Mouse (Mus musculus): ENCODE data around the gene Trmo. TPM values are rescaled to one million over a fixed set of nuclear protein-coding genes. Genes with fewer than 3 reads are reported as not detected.

Gene Trmo
- polyA plus RNA-seq, 2 experiments = 8.2 to 16.1 TPM

DNA sequence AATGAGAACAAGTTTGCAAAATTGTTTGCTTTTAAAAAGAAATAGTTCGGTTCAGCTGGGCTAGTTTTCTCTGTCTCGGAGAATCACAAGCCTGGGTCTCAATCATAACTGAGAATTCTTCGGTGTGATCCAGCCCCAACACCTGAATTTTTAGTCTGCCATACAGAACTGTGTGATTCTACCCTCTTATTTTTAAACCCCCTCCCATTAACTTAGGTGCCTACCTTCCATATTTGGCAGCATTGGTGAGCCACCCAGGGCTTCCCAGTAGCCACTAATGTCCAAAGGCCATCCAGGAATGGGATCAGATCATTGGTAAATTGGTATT lies 43.5 kb downstream of the Trmo start:
- ATAC-seq (ENCODE audit: insufficient read depth) (no peak), DNase-seq (ENCODE audit: low read depth in 3 of 3, low spot score in 3 of 3) (no peak)
- Histone ChIP-seq H3K27me3 (ENCODE audit: control insufficient read depth, insufficient read depth, low read length) (peaks cover 99% of the 10 kb centered on the region), H3K27ac (no peak overlapping the region), H3K4me2 (ENCODE audit: low read depth) (no peak overlapping the region), H3K4me3 (ENCODE audit: insufficient read depth in 1 of 2, low read depth in 2 of 2, low read length in 2 of 2) (no peak overlapping the region), H3K36me3 (replicated peaks; ENCODE audit: control insufficient read depth, insufficient read depth, low read depth) (no peaks in the 10 kb centered on the region), H3K9ac (replicated peaks) (no peak overlapping the region), H3K4me1 (replicated peaks; ENCODE audit: control insufficient read depth in 2 of 2, insufficient read depth in 2 of 2, low read length in 1 of 2) (no peaks in the 10 kb centered on the region), H3K9me3 (ENCODE audit: control insufficient read depth, low read length) (no peaks in the 10 kb centered on the region)
- TF ChIP-seq CTCF (IDR thresholded peaks at IDR 0.05; ENCODE audit: low read depth) = no peak
- TF ChIP-seq EP300 (IDR thresholded peaks at IDR 0.05; ENCODE audit: low read depth) = no peak
- 24% methylated on average over 3 of the region's 3 CpGs for WGBS (ENCODE audit: insufficient replicate concordance)

DNA sequence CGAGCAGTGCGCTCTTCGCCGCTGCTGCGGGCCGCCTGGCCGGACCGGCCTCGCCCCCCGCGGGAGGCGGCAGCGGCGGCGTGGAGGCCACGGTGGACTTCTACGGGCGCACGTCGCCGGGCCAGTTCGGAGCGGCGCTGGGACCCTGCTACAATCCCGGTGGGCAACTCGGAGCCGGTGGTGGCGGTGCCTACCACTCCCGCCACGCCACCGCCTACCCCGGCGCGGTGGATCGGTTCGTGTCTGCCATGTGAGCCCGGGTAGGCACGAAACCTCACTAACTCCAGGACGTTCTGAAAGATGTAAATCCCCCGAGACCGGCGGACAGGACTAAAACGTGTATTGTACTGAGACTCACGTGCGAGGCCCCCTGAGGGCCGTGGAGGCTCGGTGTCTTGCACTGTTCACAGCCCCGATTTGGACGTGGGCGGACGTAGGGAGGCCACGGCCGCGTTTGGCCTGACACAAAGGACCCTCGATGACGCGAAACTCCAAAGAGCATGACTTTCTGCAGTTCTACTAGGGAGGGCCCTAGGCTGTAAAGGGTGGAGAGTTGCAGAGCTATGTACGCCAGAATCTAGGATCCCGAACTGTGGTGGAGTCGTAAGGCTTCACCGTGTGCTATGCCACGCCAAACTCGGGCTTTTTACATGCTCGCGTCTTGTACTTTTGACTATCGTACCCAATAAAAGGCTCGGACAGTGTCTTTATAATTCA lies 44.0 kb downstream of the Trmo start:
- H3K4me2 ChIP-seq (ENCODE audit: low read depth) = no peak overlapping the region
- no peak overlapping the region for H3K9ac ChIP-seq (replicated peaks)
- H3K27ac ChIP-seq = no peak overlapping the region
- H3K27me3 ChIP-seq (ENCODE audit: control insufficient read depth, insufficient read depth, low read length) = peaks cover 100% of the 10 kb centered on the region
- 5% methylated on average over 66 of the region's 67 CpGs for WGBS (ENCODE audit: insufficient replicate concordance)
- DNase-seq (ENCODE audit: low read depth in 3 of 3, low spot score in 3 of 3) (no peak), ATAC-seq (ENCODE audit: insufficient read depth) (no peak)
- no peak for TF ChIP-seq EP300 (IDR thresholded peaks at IDR 0.05; ENCODE audit: low read depth)
- TF ChIP-seq CTCF (IDR thresholded peaks at IDR 0.05; ENCODE audit: low read depth) = no peak
- H3K4me3 ChIP-seq (ENCODE audit: insufficient read depth in 1 of 2, low read depth in 2 of 2, low read length in 2 of 2) = no peak overlapping the region
- H3K4me1 ChIP-seq (replicated peaks; ENCODE audit: control insufficient read depth in 2 of 2, insufficient read depth in 2 of 2, low read length in 1 of 2) = no peaks in the 10 kb centered on the region
- H3K9me3 ChIP-seq (ENCODE audit: control insufficient read depth, low read length) = no peaks in the 10 kb centered on the region
- H3K36me3 ChIP-seq (replicated peaks; ENCODE audit: control insufficient read depth, insufficient read depth, low read depth) = no peaks in the 10 kb centered on the region

DNA sequence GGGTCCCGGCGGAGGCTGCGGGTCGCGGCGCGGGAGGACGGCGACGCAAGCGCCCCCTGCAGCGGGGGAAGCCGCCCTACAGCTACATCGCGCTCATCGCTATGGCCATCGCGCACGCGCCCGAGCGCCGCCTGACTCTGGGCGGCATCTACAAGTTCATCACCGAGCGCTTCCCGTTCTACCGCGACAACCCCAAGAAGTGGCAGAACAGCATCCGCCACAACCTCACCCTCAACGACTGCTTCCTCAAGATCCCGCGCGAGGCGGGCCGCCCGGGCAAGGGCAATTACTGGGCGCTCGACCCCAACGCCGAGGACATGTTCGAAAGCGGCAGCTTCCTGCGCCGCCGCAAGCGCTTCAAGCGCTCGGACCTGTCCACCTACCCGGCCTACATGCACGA lies 44.9 kb downstream of the Trmo start:
- H3K4me1 ChIP-seq (replicated peaks; ENCODE audit: control insufficient read depth in 2 of 2, insufficient read depth in 2 of 2, low read length in 1 of 2) = no peaks in the 10 kb centered on the region
- no peak overlapping the region for H3K27ac ChIP-seq
- DNase-seq (ENCODE audit: low read depth in 3 of 3, low spot score in 3 of 3) (peak in 1 of 3 experiments; percentile 9), ATAC-seq (ENCODE audit: insufficient read depth) (no peak)
- WGBS (ENCODE audit: insufficient replicate concordance) = under 1% methylated on average over 50 of the region's 51 CpGs
- H3K27me3 ChIP-seq (ENCODE audit: control insufficient read depth, insufficient read depth, low read length) = peaks cover 100% of the 10 kb centered on the region
- no peak for TF ChIP-seq CTCF (IDR thresholded peaks at IDR 0.05; ENCODE audit: low read depth)
- no peak for TF ChIP-seq EP300 (IDR thresholded peaks at IDR 0.05; ENCODE audit: low read depth)
- no peak overlapping the region for H3K9ac ChIP-seq (replicated peaks)
- H3K4me2 ChIP-seq (ENCODE audit: low read depth) = peak overlapping the region; percentile 36
- no peaks in the 10 kb centered on the region for H3K9me3 ChIP-seq (ENCODE audit: control insufficient read depth, low read length)
- H3K36me3 ChIP-seq (replicated peaks; ENCODE audit: control insufficient read depth, insufficient read depth, low read depth) = no peaks in the 10 kb centered on the region
- H3K4me3 ChIP-seq (ENCODE audit: insufficient read depth in 1 of 2, low read depth in 2 of 2, low read length in 2 of 2) = peak overlapping the region in 1 of 2 experiments; percentile 28; a peak in 2 of 4 replicates

DNA sequence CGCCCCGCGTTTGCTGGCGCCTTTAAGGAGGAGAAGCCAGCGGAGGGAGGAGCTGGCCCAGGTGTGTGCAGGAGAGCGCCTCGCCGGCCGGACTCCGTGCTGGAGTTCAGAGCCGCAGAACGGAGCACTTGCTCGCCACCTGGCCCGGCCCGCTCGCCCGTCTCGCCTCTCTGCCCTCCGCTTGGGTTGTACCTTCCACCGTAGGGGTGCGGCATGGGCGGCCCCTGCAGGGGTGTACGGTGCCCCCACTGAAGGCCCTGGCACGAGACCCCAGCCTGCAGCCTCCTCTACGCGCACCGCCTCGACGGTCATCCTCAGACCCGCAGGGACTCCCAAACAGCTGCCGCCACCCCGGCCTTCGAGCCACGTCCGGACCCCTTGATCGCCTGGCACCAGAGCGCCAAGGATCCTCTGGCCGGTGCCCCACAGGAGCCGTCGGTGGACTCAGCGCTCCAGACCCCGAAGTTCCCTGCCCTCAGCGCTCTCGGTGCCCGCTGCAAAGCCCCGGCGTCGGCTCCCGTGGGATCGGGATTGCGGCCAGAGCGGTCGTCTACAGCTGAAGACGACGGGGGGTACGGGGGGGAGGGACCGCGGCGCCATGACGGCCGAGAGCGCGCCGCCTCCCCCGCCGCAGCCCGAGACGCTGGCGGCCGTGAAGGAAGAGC lies 45.5 kb downstream of the Trmo start, which contains the start of gene Foxe1:
Foxe1 (plus strand) TSS at position 14 of the 665 bp plus-strand sequence.
- WGBS (ENCODE audit: insufficient replicate concordance) = 3% methylated on average over 69 of the region's 70 CpGs
- peaks cover 100% of the 10 kb centered on the region for H3K27me3 ChIP-seq (ENCODE audit: control insufficient read depth, insufficient read depth, low read length)
- H3K4me3 ChIP-seq (ENCODE audit: insufficient read depth in 1 of 2, low read depth in 2 of 2, low read length in 2 of 2) = peak within 1 kb of the TSS in 1 of 2 experiments; percentile 28; a peak in 2 of 4 replicates
- no peaks in the 10 kb centered on the region for H3K4me1 ChIP-seq (replicated peaks; ENCODE audit: control insufficient read depth in 2 of 2, insufficient read depth in 2 of 2, low read length in 1 of 2)
- H3K9me3 ChIP-seq (ENCODE audit: control insufficient read depth, low read length) = no peaks in the 10 kb centered on the region
- DNase-seq (ENCODE audit: low read depth in 3 of 3, low spot score in 3 of 3) (no peak), ATAC-seq (ENCODE audit: insufficient read depth) (no peak)
- H3K36me3 ChIP-seq (replicated peaks; ENCODE audit: control insufficient read depth, insufficient read depth, low read depth) = no peaks in the 10 kb centered on the region
- H3K27ac ChIP-seq = no peak within 1 kb of the TSS
- H3K4me2 ChIP-seq (ENCODE audit: low read depth) = peak within 1 kb of the TSS; percentile 36
- TF ChIP-seq EP300 (IDR thresholded peaks at IDR 0.05; ENCODE audit: low read depth) = no peak
- no peak for TF ChIP-seq CTCF (IDR thresholded peaks at IDR 0.05; ENCODE audit: low read depth)
- H3K9ac ChIP-seq (replicated peaks) = no peak within 1 kb of the TSS

DNA sequence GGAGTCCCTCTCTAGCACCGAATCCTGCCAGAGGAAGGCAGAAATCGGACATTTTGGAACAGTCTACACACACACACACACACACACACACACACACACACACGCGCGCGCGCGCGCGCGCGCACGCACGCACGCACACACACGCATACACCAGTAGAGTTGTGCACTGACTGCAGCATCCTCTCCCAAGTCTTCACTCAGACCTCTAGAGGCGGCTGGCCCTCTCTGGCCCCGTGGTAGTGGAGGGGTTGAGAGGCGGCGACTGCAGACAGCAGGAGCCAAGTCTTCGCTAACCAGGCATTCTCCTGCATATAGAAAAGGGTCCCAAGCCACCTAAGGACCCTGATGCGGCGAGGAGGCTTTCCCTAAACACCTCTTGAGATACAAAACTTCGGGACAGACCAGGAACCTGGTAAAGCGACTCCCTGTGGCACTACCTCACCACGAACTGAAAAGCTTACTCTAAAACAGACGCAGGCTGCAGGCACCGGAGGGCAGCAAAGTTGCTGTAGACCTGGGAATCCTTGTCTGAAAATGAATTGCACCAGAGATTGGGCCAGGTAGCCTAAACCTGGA lies 46.4 kb downstream of the Trmo start:
- TF ChIP-seq EP300 (IDR thresholded peaks at IDR 0.05; ENCODE audit: low read depth) (no peak), CTCF (IDR thresholded peaks at IDR 0.05; ENCODE audit: low read depth) (no peak)
- no peaks in the 10 kb centered on the region for H3K4me1 ChIP-seq (replicated peaks; ENCODE audit: control insufficient read depth in 2 of 2, insufficient read depth in 2 of 2, low read length in 1 of 2)
- peaks cover 100% of the 10 kb centered on the region for H3K27me3 ChIP-seq (ENCODE audit: control insufficient read depth, insufficient read depth, low read length)
- WGBS (ENCODE audit: insufficient replicate concordance) = under 1% methylated on average over 28 of the region's 28 CpGs
- ATAC-seq (ENCODE audit: insufficient read depth) = no peak
- no peak for DNase-seq (ENCODE audit: low read depth in 3 of 3, low spot score in 3 of 3)
- no peaks in the 10 kb centered on the region for H3K36me3 ChIP-seq (replicated peaks; ENCODE audit: control insufficient read depth, insufficient read depth, low read depth)
- no peak overlapping the region for H3K27ac ChIP-seq
- H3K9ac ChIP-seq (replicated peaks) = no peak overlapping the region
- no peaks in the 10 kb centered on the region for H3K9me3 ChIP-seq (ENCODE audit: control insufficient read depth, low read length)
- H3K4me2 ChIP-seq (ENCODE audit: low read depth) = no peak overlapping the region
- H3K4me3 ChIP-seq (ENCODE audit: insufficient read depth in 1 of 2, low read depth in 2 of 2, low read length in 2 of 2) = no peak overlapping the region
